Mouse (Mus musculus) cerebellum, adult 2 months (tissue): ENCODE data around the gene Fbxl14.

Experiments used
- CTCF ChIP-seq: fragments of 200-500 bp; IDR thresholded peaks from 2 replicates; pipeline ENCODE4 v1.5.1; 2011; ENCODE audit warnings: low read depth, mild to moderate bottlenecking, control low read depth, low read length, moderate library complexity, borderline replicate concordance; ENCODE audit not compliant: insufficient read depth
- POLR2A ChIP-seq: fragments of 200-500 bp; IDR thresholded peaks from 2 replicates; pipeline ENCODE4 v1.6.1; 2011; ENCODE audit warnings: low read length, control low read depth, borderline replicate concordance; ENCODE audit not compliant: insufficient read depth

- no peak for TF ChIP-seq CTCF
- TF ChIP-seq POLR2A: no peak
Measured at GRCm38 (mm10) chr6:119526498-119526897, 47.0 kb downstream of the Fbxl14 start.
